Mouse (Mus musculus): ENCODE results near the gene Ndrg3.
"Not testable (repeated sequence)": the region's sequence is repeated elsewhere in the genome, so short reads cannot be mapped to it uniquely, and the experiment has no call there.

The Ndrg3 gene

GRCm38 (mm10) chr2:156939926-156940325 is 51.9 kb downstream of the Ndrg3 start:
- DNase-seq (ENCODE audit: low spot score in 2 of 2), result not testable (repeated sequence)

- no peak for DNase-seq (ENCODE audit: low spot score in 2 of 2)
Measured at GRCm38 (mm10) chr2:156937795-156938194, 54.1 kb downstream of the Ndrg3 start.

GRCm38 (mm10) chr2:156935005-156935404 is 56.9 kb downstream of the Ndrg3 start:
- DNase-seq (ENCODE audit: low spot score in 2 of 2), result no peak

- DNase-seq (ENCODE audit: low spot score in 2 of 2), result no peak
Measured at GRCm38 (mm10) chr2:156933426-156933825, 58.4 kb downstream of the Ndrg3 start.

GRCm38 (mm10) chr2:156931421-156931820 is 60.4 kb downstream of the Ndrg3 start:
- DNase-seq (ENCODE audit: low spot score in 2 of 2), result no peak

- no peak for DNase-seq (ENCODE audit: low spot score in 2 of 2)
Measured at GRCm38 (mm10) chr2:156930549-156930948, 61.3 kb downstream of the Ndrg3 start.

GRCm38 (mm10) chr2:156929519-156930120 is 62.2 kb downstream of the Ndrg3 start:
- DNase-seq (ENCODE audit: low spot score in 2 of 2), result no peak

GRCm38 (mm10) chr2:156928606-156929005 is 63.2 kb downstream of the Ndrg3 start:
- no peak for DNase-seq (ENCODE audit: low spot score in 2 of 2)

GRCm38 (mm10) chr2:156927663-156928062 is 64.2 kb downstream of the Ndrg3 start:
- no peak for DNase-seq (ENCODE audit: low spot score in 2 of 2)

- peak in 1 of 2 experiments; percentile 18 for DNase-seq (ENCODE audit: low spot score in 2 of 2)
Measured at GRCm38 (mm10) chr2:156925611-156926010, 66.2 kb downstream of the Ndrg3 start.

- DNase-seq (ENCODE audit: low spot score in 2 of 2), result not testable (repeated sequence)
Measured at GRCm38 (mm10) chr2:156925075-156925474, 66.8 kb downstream of the Ndrg3 start.

- DNase-seq (ENCODE audit: low spot score in 2 of 2), result no peak
Measured at GRCm38 (mm10) chr2:156924210-156924898, 67.5 kb downstream of the Ndrg3 start.

- DNase-seq (ENCODE audit: low spot score in 2 of 2), result no peak
Measured at GRCm38 (mm10) chr2:156923057-156923456, 68.8 kb downstream of the Ndrg3 start.

- peak in 1 of 2 experiments; percentile 19 for DNase-seq (ENCODE audit: low spot score in 2 of 2)
Measured at GRCm38 (mm10) chr2:156919796-156920195, 72.1 kb downstream of the Ndrg3 start.

- DNase-seq (ENCODE audit: low spot score in 2 of 2), result not testable (repeated sequence)
Measured at GRCm38 (mm10) chr2:156919191-156919590, 72.7 kb downstream of the Ndrg3 start.

- peak; percentile 22 to 42 for DNase-seq (ENCODE audit: low spot score in 2 of 2)
Measured at GRCm38 (mm10) chr2:156918562-156918961, 73.3 kb downstream of the Ndrg3 start.

GRCm38 (mm10) chr2:156916419-156917125 is 75.3 kb downstream of the Ndrg3 start:
- no peak for DNase-seq (ENCODE audit: low spot score in 2 of 2)

GRCm38 (mm10) chr2:156915559-156915958 is 76.3 kb downstream of the Ndrg3 start:
- DNase-seq (ENCODE audit: low spot score in 2 of 2), result no peak

GRCm38 (mm10) chr2:156913191-156913590 is 78.7 kb downstream of the Ndrg3 start:
- no peak for DNase-seq (ENCODE audit: low spot score in 2 of 2)

- DNase-seq (ENCODE audit: low spot score in 2 of 2), result not testable (repeated sequence)
Measured at GRCm38 (mm10) chr2:156905931-156906330, 85.9 kb downstream of the Ndrg3 start.

GRCm38 (mm10) chr2:156904976-156905717 is 86.7 kb downstream of the Ndrg3 start:
- no peak for DNase-seq (ENCODE audit: low spot score in 2 of 2)

- no peak for DNase-seq (ENCODE audit: low spot score in 2 of 2)
Measured at GRCm38 (mm10) chr2:156903367-156903766, 88.5 kb downstream of the Ndrg3 start.

Data from thymus, postnatal 10 days (tissue).